Mouse (Mus musculus): ENCODE data around the gene Zzz3. TPM values are rescaled to one million over a fixed set of nuclear protein-coding genes. Genes with fewer than 3 reads are reported as not detected.
"Not testable (repeated sequence)": the region's sequence is repeated elsewhere in the genome, so short reads cannot be mapped to it uniquely, and the experiment has no call there.

Gene Zzz3
- total RNA-seq, 2 experiments from 2014 or later, result 42.9 to 55.3 TPM

- ATAC-seq (replicated peaks; ENCODE audit: low FRiP score, poor library complexity, severe bottlenecking), result no peak
These were observed 5.2 kb downstream of the Zzz3 start for GRCm38 (mm10) chr3:152400441-152400840.

GRCm38 (mm10) chr3:152400875-152401274 lies 5.6 kb downstream of the Zzz3 start:
- ATAC-seq (replicated peaks; ENCODE audit: low FRiP score, poor library complexity, severe bottlenecking), result no peak

DNA sequence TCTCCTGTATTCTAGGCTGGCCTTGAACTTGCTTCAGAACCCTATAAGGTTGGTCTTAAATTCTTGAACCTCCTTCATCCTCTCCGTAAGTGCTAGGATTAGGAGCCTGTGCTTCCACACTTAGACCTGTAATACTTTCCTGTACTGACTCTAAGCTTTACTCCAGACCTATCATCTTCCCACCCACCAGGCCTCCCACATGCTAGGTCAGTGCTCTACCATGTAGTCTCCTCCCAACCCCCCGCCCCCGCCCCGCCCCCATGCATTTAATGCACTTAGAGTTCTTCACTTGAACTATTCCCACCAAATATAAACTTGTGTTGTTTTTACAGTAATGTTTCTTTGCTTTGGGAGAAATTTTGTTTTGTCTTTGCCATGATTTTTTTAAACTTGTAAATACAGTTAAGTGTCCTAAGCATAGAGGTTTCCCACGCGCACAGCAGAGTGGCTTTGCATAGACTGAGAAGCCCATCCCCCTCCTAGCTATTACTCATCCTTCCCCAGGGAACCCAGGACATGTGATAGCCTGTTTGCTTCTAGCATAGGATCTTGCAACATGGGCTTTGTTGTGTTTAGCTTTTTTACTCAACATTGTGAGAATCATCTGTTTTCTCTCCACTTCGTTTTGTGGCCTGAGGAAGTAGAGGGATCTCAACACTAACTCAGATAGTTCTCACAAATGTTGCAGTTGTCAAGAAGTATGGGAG lies 6.8 kb downstream of the Zzz3 start:
- no peak for ATAC-seq (replicated peaks; ENCODE audit: low FRiP score, poor library complexity, severe bottlenecking)

DNA sequence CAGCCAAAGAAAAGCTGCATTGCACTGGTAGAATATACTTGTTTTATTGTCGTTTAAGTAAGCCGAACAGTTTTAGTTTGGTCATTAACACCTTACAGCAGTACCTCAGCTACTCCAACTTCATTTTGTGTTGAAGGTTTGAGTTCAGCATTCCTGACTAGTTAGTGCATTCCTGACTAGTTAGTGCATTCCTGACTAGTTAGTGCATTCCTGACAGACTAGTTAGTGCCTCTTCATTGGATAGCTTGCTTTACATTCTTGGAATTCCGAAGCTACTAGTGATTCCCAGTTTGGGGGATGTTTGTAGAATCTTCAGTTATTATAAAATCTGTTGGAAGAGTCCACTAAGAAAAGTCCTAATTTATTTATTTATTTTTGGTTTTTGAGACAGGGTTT lies 7.4 kb downstream of the Zzz3 start:
- no peak for ATAC-seq (replicated peaks; ENCODE audit: low FRiP score, poor library complexity, severe bottlenecking)

- no peak for ATAC-seq (replicated peaks; ENCODE audit: low FRiP score, poor library complexity, severe bottlenecking)
These were observed 8.6 kb downstream of the Zzz3 start for GRCm38 (mm10) chr3:152403827-152404226.

DNA sequence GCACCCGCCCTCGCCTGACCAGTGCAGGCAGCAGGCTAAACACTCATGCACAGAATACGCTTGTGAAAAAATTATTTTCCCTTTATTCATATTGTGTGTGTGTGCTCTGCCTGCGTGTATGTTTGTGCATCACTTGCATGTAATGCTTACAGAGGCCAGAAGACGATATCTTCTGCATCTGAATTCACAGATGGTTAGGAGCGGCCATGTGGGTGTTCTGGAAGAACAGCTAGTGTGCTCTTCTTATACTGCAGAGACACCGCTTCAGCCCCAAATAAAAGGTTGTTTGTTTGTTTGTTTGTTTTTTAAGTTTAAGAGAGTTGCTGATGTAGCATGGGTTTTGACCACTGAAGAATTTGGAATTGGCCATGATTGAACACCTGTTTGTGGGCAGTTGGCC lies 10.1 kb downstream of the Zzz3 start:
- no peak for ATAC-seq (replicated peaks; ENCODE audit: low FRiP score, poor library complexity, severe bottlenecking)

DNA sequence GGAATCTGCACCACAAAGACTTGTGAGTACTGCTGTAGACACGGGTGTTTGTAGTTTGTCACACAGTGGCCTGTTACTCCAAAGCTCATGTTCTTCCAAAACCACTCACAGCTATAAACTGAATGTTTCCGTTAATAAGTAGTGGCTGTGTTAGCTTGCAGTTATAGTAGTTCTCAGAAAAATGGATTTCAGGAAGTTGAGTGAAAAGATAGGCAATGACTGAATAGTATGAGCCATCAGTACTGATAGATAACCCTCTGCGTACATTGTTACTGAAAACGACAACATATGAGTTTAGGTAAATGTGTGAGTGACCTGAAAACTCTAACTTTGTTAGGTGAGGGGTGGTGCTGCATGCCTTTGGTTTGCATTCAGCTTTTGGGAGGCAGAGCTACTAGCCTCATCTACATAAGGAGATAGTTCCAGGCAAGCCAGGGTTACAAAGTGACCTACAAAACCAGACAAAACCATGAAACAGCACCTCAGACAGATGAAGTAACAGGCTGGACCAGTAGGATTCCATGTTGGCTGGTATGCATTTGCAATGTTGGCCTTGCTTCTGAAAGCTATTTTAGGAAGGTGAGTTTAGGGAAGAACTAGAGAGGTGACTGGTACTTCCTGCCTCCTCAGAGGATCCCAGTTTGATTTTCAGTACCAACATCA lies 10.8 kb downstream of the Zzz3 start:
- ATAC-seq (replicated peaks; ENCODE audit: low FRiP score, poor library complexity, severe bottlenecking), result no peak

DNA sequence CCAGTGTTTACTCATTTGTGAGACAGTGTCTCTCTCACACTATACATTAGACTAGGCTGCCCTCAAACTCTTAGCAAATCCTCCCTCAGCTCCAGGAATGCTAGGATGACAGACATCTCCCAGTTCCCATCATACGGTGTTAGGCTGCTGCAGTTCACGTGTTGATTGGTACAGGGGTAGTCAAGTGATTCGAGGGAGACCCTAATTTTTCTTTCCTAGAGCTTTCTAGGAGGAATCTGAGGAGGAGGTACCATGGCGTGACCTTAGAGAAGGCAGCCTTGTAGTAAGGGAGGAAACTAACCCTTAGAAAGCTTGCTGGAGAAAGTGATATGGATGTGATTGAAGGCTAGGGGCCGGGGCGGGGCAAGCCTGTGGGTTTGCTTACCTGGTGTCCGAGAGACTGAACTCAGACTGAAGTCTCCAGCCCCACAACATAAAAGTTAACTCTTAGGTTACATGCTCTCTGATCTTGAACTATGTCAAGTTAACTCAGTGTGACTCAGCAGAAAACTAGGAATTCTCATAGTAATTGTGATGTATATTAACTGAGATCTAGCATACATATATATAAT lies 15.8 kb downstream of the Zzz3 start:
- peak; percentile 34; the same call in 1 of the 2 replicates for ATAC-seq (replicated peaks; ENCODE audit: low FRiP score, poor library complexity, severe bottlenecking)

DNA sequence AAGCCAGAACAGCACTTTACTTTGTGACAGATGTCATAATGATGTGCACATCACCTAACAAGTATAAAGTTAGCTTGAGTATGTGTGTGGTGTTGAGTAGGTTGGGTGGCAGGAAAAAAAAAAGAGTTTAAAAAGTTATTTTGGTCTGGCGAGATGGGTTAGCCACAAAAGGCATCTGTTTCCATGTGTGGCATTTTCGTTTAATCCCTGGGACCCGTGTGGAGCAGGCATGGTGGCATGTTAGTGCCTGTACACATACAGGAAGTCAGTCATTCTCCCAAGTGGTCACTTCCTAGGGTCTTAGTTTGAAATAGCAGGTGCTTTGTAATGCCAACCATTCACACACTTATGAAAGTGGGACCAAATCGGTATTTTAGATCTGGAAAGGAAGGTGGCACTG lies 17.1 kb downstream of the Zzz3 start:
- no peak for ATAC-seq (replicated peaks; ENCODE audit: low FRiP score, poor library complexity, severe bottlenecking)

DNA sequence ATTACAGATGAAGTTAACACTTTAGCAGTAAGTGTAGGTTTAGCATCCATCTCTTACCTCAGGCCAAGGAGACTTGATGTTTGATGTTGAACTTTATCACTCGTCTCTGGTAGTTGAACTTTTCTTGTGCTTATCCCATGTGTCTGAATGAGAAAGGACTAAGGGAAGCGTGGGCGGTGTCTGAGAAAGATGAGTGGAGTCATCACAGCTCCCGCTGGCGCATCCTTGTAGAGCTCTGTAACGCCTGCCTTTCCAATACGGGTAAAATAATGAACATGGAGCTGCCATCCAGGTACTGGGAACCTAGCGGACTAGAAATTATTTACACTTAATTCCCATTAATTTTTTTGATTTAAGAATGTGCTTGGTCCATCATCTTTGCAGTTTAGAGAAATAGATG lies 33.7 kb downstream of the Zzz3 start:
- ATAC-seq (replicated peaks; ENCODE audit: low FRiP score, poor library complexity, severe bottlenecking), result no peak

- no peak for ATAC-seq (replicated peaks; ENCODE audit: low FRiP score, poor library complexity, severe bottlenecking)
These were observed 37.4 kb downstream of the Zzz3 start for GRCm38 (mm10) chr3:152432677-152433076.

DNA sequence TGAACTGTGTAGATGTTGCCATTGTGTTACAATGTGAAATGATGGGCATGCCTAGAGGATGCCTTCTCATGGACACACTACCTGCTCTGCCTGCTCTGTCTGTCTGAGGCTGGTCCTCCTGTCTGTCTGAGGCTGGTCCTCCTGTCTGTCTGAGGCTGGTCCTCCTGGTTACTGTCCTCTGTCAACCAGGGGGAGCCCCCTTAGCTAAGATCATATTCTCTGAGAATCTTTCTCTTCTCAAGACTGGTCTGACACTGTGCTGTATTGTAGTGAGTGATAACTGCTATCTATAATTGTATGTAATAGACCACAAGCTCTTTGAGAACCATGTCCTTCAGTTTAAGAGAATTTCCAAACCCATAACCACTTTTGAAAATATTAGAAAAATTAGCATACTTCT lies 40.3 kb downstream of the Zzz3 start:
- ATAC-seq (replicated peaks; ENCODE audit: low FRiP score, poor library complexity, severe bottlenecking), result no peak

DNA sequence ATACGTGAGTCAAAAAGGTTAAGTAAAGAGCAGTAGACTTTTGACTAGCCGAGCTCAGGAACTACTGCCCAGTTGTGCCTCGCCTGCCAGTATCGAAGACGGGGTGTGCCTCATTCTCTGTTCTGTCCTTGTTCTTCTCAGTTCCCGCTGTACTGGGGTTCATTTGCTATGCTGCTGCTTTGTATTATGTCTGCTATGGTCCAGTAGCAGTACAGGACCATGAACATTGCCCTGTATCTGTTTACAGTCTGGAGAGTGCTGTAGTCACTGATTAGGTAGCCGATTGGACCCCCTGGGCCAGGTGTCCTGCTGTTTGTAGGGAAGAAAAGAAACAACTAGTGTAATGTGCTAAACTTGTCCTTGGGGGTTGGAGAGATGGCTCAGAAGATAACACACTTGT lies 42.8 kb downstream of the Zzz3 start:
- no peak for ATAC-seq (replicated peaks; ENCODE audit: low FRiP score, poor library complexity, severe bottlenecking)

- ATAC-seq (replicated peaks; ENCODE audit: low FRiP score, poor library complexity, severe bottlenecking), result no peak
These were observed 47.5 kb downstream of the Zzz3 start for GRCm38 (mm10) chr3:152442795-152443194.

DNA sequence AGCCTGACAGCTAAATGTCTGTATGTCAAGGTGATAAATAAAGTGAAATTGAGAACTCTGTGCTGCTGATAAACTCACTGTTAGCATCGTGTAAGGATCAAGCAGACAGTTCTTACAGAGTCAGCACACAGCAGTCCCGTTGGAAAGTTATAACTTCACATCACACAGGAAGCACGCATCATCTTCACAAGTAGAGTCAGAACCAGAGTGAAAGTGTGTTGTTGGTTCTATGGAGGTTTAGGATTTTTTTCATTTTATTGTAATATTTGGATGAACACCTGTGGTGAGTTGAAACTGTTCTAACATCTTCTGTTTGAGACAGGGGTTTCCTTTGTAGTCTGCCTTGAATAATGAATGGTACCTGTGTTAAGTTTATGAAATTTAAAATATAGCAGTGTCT lies 48.8 kb downstream of the Zzz3 start:
- ATAC-seq (replicated peaks; ENCODE audit: low FRiP score, poor library complexity, severe bottlenecking), result no peak

GRCm38 (mm10) chr3:152446966-152447365 lies 51.7 kb downstream of the Zzz3 start:
- no peak for ATAC-seq (replicated peaks; ENCODE audit: low FRiP score, poor library complexity, severe bottlenecking)

DNA sequence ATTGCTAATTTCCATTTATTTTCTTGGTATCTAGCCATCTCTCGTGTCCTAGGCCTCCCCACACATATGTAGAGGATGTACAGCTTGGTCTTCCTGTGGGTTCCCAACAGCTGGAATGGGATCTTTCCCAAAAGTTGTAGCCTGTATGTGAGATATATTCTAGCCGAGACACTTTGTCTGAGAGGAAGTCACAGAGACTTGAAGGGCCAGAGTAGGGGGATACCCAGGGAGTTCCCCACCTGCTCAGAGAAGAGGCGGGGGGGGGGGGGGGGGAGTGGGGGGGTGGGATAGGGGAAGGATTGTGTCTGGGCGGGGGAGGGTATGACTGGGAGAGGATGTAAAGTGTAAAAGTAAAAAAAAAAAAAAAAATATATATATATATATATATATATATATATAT lies 57.9 kb downstream of the Zzz3 start:
- ATAC-seq (replicated peaks; ENCODE audit: low FRiP score, poor library complexity, severe bottlenecking), result no peak

DNA sequence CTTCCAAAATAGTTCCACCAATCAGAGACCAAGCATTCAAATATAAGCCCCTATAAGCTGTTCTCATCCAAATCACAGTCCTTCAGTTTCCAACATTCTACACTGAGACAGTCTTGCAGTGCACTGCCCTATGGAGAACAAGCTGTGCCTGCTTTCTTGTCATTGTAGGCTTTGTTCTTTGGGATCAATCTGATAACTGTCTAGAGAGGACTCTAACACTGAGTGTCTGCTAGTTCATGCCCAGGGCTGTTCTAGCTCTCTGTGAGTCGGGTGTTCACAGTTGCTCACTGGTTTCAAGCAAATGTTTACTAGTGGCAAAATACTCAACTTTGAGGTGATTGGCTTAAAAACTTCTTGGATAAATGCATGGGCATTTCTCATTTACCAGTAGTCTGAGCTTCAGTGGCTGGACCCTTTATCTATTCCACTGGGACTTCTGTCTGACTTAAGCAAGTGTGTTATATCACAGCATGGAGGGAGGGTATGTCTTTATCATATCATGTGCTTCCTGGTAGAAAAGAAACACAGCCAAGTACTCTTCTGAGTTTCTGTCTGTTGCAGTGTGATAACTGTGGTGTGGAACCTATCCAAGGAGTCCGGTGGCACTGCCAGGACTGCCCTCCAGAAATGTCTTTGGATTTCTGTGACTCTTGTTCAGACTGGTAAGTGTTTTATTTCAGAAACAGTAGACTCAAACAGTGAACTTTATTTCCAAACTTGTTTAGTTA lies 62.2 kb downstream of the Zzz3 start:
- peak; percentile 63 for ATAC-seq (replicated peaks; ENCODE audit: low FRiP score, poor library complexity, severe bottlenecking)

- ATAC-seq (replicated peaks; ENCODE audit: low FRiP score, poor library complexity, severe bottlenecking), result not testable (repeated sequence)
These were observed 63.6 kb downstream of the Zzz3 start for GRCm38 (mm10) chr3:152458875-152459274.

GRCm38 (mm10) chr3:152460802-152461201 lies 65.5 kb downstream of the Zzz3 start:
- no peak for ATAC-seq (replicated peaks; ENCODE audit: low FRiP score, poor library complexity, severe bottlenecking)
